Mouse (Mus musculus) liver, postnatal 0 days (tissue): ENCODE data around the gene Gpat3. TPM values are rescaled to one million over a fixed set of nuclear protein-coding genes. Genes with fewer than 3 reads are reported as not detected.

Source experiments
- ATAC-seq: fragments of 200-750 bp; cut with Nextera tagmentation; 2 replicates; pipeline ENCODE4 v1.8.0; 2017; ENCODE audit warnings: mild to moderate bottlenecking, moderate library complexity
- DNase-seq: peaks from one replicate; pipeline ENCODE4 v3.0.0-alpha.2; 2016
- H3K27ac ChIP-seq: fragments of 300-500 bp; sonication (generic); 2 replicates; pipeline ENCODE4 v1.5.1; 2014; ENCODE audit warnings: antibody characterized with exemption, moderate library complexity, mild to moderate bottlenecking, low read depth
- H3K27me3 ChIP-seq: fragments of 300-500 bp; sonication (generic); 2 replicates; pipeline ENCODE4 v1.6.1; 2014; ENCODE audit warnings: low read length, control low read depth, mixed read lengths; ENCODE audit not compliant: insufficient read depth
- H3K36me3 ChIP-seq: fragments of 300-500 bp; sonication (generic); replicated peaks from 2 replicates; pipeline ENCODE4 v1.6.1; 2014; ENCODE audit warnings: mild to moderate bottlenecking, control low read depth, low read length, moderate library complexity, mixed read lengths; ENCODE audit not compliant: insufficient read depth
- H3K4me1 ChIP-seq: fragments of 300-500 bp; sonication (generic); 2 replicates; pipeline ENCODE4 v1.6.1; 2014; ENCODE audit warnings: antibody characterized with exemption, mild to moderate bottlenecking, control low read depth; ENCODE audit not compliant: insufficient read depth
- H3K4me2 ChIP-seq: fragments of 300-500 bp; sonication (generic); 2 replicates; pipeline ENCODE4 v1.6.1; 2014; ENCODE audit warnings: low read depth, mild to moderate bottlenecking, low read length, moderate library complexity, mixed read lengths
- H3K4me3 ChIP-seq: fragments of 300-500 bp; sonication (generic); 2 replicates; pipeline ENCODE4 v1.5.1; 2014; ENCODE audit warnings: low read depth, low read length
- H3K9ac ChIP-seq: fragments of 300-500 bp; sonication (generic); replicated peaks from 2 replicates; pipeline ENCODE4 v1.6.1; 2014; ENCODE audit warnings: mild to moderate bottlenecking, moderate library complexity
- H3K9me3 ChIP-seq: fragments of 300-500 bp; sonication (generic); 2 replicates; pipeline ENCODE4 v1.6.1; 2016; ENCODE audit warnings: mild to moderate bottlenecking, control low read depth, low read length, mixed read lengths
- CTCF ChIP-seq: sonication (generic); IDR thresholded peaks from 2 replicates; pipeline ENCODE4 v1.5.1; 2016; ENCODE audit warnings: antibody characterized with exemption, low read depth
- EP300 ChIP-seq: IDR thresholded peaks from 2 replicates; pipeline ENCODE4 v1.6.1; 2016; ENCODE audit warnings: antibody characterized with exemption, low read depth, mild to moderate bottlenecking
- WGBS: fragments of 180-500 bp; shearing (Covaris S2); extraction: QIAGEN DNeasy Blood & Tissue Kit; methylation state at CpG from one replicate; pipeline ENCODE4 v1.1.7; 2014; ENCODE audit not compliant: insufficient replicate concordance; 5-methylcytosine and 5-hydroxymethylcytosine counted together
- polyA plus RNA-seq: library from polyadenylated mRNA; unstranded; fragments of >200 nt; fragmentation: Nextera tagmentation; extraction: Ambion mirVana; gene quantifications from 2 replicates; pipeline ENCODE4 v1.2.1, GENCODE M21; 2015

Gpat3 gene
- polyA plus RNA-seq, 1 experiment from 2014 or later: 21.2 TPM

GRCm38 (mm10) chr5:100877021-100877420 lies 31.5 kb downstream of the Gpat3 start:
- Histone ChIP-seq H3K4me1 (peaks cover 16% of the 10 kb centered on the region), H3K4me3 (no peak overlapping the region), H3K27ac (peak overlapping the region; percentile 57; the same call in 1 of the 2 replicates), H3K9me3 (no peaks in the 10 kb centered on the region), H3K9ac (no peak overlapping the region), H3K27me3 (no peaks in the 10 kb centered on the region), H3K36me3 (no peaks in the 10 kb centered on the region), H3K4me2 (no peak overlapping the region)
- DNase-seq (no peak), ATAC-seq (no peak)
- no peak for TF ChIP-seq EP300
- no peak for TF ChIP-seq CTCF

GRCm38 (mm10) chr5:100885216-100885615 lies 39.7 kb downstream of the Gpat3 start:
- Histone ChIP-seq H3K9ac (no peak overlapping the region), H3K36me3 (peaks cover 14% of the 10 kb centered on the region; the same call in 1 of the 2 replicates), H3K4me1 (no peaks in the 10 kb centered on the region), H3K9me3 (no peaks in the 10 kb centered on the region), H3K4me3 (no peak overlapping the region), H3K27me3 (no peaks in the 10 kb centered on the region), H3K27ac (no peak overlapping the region), H3K4me2 (no peak overlapping the region)
- DNase-seq (no peak), ATAC-seq (no peak)
- 86% methylated on average over 6 of the region's 6 CpGs for WGBS
- TF ChIP-seq CTCF (no peak), EP300 (no peak)

GRCm38 (mm10) chr5:100886331-100886988 lies 40.9 kb downstream of the Gpat3 start:
- TF ChIP-seq EP300 (no peak), CTCF (no peak)

GRCm38 (mm10) chr5:100896199-100896598 lies 50.7 kb downstream of the Gpat3 start:
- Histone ChIP-seq H3K9ac (no peak overlapping the region), H3K4me2 (no peak overlapping the region), H3K27me3 (no peaks in the 10 kb centered on the region), H3K4me1 (no peaks in the 10 kb centered on the region), H3K36me3 (peaks cover 16% of the 10 kb centered on the region), H3K4me3 (no peak overlapping the region), H3K9me3 (no peaks in the 10 kb centered on the region), H3K27ac (peak overlapping the region; percentile 44; the same call in 1 of the 2 replicates)
- DNase-seq (no peak), ATAC-seq (peak; percentile 80)
- no peak for TF ChIP-seq CTCF
- TF ChIP-seq EP300: no peak
- 51% methylated on average over 10 of the region's 10 CpGs for WGBS

More at GRCm38 (mm10) chr5:100886331-100886988, 40.9 kb downstream of the Gpat3 start:
- Histone ChIP-seq H3K9me3 (no peaks in the 10 kb centered on the region), H3K36me3 (peaks cover 23% of the 10 kb centered on the region; the same call in 1 of the 2 replicates), H3K27ac (no peak overlapping the region), H3K27me3 (no peaks in the 10 kb centered on the region), H3K4me1 (no peaks in the 10 kb centered on the region), H3K4me3 (no peak overlapping the region), H3K4me2 (no peak overlapping the region), H3K9ac (no peak overlapping the region)
- no peak for ATAC-seq
- no peak for DNase-seq
- WGBS: 52% methylated on average over 7 of the region's 7 CpGs

- Histone ChIP-seq H3K27ac (peak overlapping the region; percentile 70), H3K9ac (no peak overlapping the region), H3K4me1 (no peaks in the 10 kb centered on the region), H3K9me3 (no peaks in the 10 kb centered on the region), H3K4me3 (no peak overlapping the region), H3K4me2 (no peak overlapping the region), H3K27me3 (no peaks in the 10 kb centered on the region), H3K36me3 (peaks cover 7% of the 10 kb centered on the region)
- no peak for TF ChIP-seq EP300
- no peak for TF ChIP-seq CTCF
- peak; percentile 34 for DNase-seq
- ATAC-seq: peak; percentile 89
- WGBS: 62% methylated on average over 11 of the region's 11 CpGs
Measured at GRCm38 (mm10) chr5:100899745-100900489, 54.4 kb downstream of the Gpat3 start.

GRCm38 (mm10) chr5:100901046-100901445 lies 55.5 kb downstream of the Gpat3 start:
- Histone ChIP-seq H3K9ac (no peak overlapping the region), H3K27ac (no peak overlapping the region), H3K27me3 (no peaks in the 10 kb centered on the region), H3K4me2 (no peak overlapping the region), H3K4me1 (no peaks in the 10 kb centered on the region), H3K36me3 (peaks cover 7% of the 10 kb centered on the region), H3K9me3 (no peaks in the 10 kb centered on the region), H3K4me3 (no peak overlapping the region)
- 75% methylated on average over 5 of the region's 5 CpGs for WGBS
- ATAC-seq (no peak), DNase-seq (no peak)
- TF ChIP-seq EP300 (no peak), CTCF (no peak)
